Mouse (Mus musculus) frontal cortex, postnatal 10 days (tissue): Measurements from ENCODE around the gene Gm45902.

Experiments used
- DNase-seq, 2 experiments: peaks; one replicate each; pipeline ENCODE4 v3.0.0; 2022; ENCODE audit warnings: low spot score in 2 of 2, mixed read lengths in 1 of 2

Gm45902 gene

DNA sequence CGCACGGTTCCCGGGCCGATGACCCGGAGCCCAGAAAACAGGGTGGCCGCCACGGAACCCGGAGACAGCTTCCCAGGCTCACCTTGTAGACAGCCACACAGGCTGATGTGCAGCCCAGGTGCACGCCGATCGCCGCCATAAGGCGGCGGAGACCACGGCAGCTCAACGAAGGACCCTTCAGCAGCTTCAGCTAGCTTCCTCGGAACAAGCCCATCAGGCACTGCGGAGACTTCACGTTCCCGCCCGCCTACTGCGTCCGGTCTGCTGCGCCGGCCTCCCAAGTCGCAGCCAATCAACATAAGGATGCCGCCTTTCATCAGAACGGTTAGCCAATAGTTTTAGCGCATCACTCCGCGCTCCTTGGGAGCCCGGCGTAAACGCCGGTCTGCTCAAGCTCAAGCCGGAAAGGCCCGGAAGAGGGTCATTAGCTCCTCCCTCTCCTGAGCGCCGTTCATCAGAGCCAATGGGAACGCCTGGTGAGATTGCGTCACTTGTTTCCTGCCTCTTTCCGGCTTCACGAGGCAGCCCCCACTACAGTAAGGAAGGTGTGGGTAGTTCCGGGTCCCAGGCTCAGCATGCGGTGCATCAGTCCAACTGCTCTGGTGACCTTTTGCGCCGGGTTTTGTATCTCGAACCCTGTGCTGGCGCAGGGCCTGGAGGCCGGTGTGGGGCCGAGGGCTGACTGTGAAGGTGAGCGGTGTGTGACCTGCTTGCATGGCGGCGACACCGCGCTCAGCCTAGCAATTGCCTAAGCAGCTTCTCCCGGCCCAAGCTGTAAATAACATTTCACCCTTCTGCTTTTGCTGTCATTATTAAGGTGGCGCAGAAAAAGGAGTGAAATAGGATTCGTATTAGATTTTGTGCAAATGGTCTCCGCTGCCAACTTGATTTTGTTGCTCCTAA is at the start of gene Gm45902, which contains the start of the genes Hspa14 and Cdnf:
Gene Gm45902, minus strand, starts transcription at position 239 of the 903 bp plus-strand sequence.
Gene Hspa14, minus strand, starts transcription at position 263 of the 903 bp plus-strand sequence.
Gene Cdnf, plus strand, starts transcription at position 479 of the 903 bp plus-strand sequence.
- DNase-seq, result peak; percentile 96 to 97

DNA sequence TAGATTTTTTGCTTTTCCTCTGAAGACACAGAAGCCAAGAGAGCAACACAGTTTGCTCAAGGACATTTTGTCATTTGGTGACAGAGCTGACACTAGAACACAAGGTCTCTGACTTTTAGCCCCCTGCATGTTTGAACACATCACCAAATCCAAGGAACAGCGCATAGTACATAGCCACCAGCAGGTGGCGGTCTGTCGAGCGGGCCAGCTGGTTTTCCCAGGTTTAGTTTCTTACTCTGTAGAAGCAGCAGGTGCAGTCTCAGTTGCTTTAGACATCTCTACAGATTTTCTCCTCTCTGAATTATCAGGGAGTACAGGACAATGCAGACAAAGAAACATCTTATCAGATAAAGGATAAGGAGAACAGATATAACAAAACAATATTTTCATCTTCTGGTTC is 34.0 kb upstream of the Gm45902 start:
- peak in 1 of 2 experiments; percentile 40 for DNase-seq

DNA sequence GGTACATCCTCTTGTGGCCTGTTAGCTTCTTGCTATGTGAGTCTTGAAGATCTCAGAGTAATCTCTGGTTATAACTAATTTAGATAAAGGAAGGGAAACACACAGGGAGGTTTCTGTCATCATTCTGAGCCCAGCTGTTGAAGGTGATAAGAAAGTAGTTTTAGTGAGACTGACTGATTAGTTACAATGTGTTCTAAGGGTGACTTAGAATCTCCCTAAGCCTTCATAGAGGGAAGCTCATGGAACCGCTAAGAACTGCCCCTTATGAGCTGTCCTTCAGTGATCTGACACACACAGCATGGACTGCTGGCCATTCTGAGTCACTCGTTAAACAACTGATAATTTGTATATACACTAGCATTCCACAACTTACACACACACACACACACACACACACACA is 33.5 kb upstream of the Gm45902 start:
- no peak for DNase-seq

DNA sequence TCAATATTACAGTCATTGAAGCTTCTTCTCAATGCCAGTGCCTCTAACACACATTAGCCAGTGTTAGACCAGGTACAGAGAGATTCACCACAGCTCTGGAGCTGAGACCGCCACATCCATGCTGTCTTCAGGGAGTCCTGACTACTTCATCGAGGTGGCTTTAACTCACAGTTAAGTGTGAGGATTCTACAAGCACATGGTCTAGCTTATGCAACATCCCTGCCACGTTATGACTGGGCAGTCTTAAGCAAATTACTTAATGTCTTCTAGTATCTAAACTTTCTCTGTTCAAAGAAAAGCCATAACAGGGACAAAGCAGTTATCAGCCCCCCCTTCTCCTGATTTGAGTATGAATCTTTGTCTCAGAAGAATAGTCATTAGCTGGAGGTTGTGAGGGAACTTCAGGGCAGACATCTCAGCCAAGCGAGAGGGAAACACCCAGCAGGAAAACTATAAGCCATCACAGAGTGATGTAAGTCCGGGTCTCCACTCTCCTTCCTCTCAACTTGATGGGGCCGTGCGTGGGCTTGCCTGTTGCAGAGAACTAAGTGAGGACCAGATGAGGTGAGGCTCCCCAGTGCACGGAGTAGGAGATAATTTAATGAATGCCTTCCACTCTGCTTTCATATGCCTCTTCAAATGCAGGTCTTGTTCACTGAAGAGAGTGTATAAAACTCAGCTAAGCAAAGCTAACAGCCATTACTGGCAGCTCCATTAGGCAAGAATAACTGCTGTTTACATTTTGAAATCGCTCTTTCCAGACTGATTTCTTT is 28.9 kb upstream of the Gm45902 start:
- DNase-seq, result no peak

DNA sequence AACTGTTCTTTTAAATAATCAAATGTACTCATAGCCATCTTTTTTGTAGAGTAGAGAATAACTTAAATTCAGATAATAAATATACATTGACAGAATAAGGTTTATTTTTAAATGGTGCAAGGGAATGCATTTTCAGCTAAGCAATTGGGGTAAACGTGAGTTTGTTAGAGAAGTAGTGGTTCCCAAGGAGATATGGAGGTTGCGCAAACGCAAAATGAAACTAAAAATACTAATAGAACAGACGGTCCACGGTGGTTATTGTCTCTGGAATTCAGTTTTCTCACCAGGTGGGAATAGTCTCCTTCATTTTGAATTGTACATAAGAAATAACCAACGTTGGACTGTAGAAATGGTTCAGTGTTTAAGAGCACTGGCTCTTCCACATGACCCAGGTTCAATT is 13.7 kb upstream of the Gm45902 start:
- no peak for DNase-seq

DNA sequence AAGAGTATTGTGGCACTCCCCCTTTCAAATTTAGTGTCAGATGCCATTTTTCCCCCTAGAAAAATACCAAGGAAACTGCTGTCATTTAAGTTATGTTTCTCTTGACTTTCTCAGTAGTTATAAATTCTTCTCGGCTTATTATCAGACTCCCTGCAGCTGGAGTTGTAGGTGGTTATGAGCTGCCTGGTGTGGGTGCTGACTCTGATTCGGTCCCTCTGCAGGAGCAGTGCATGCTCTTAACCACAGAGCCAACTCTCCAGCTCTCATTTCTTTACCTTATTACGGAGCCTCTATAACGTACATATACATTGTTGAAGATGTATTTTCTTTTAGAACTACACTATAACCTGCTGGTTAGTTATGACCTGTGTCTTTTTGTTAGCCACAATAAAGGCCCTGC is 10.0 kb upstream of the Gm45902 start:
- no peak for DNase-seq

DNA sequence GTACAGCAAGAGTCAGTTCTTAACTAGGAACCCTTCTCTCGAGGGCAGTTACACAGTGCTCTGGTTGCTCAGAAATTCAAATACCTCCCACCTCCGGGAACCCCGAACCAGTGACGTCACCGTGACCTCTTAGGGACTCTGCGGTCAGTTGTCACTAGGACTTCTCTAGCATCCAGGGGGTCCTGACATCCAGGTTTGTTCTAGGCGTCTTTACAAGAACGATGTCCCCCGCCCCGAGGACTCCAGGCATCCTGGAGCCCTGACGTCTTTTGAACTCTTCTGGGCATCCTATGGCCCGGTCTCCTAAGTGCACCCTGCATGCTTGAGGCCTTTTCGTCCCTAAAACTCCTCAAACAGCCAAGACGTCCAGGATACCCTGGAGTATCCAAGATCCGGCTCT is 514 bp downstream of the Gm45902 start:
- peak in 1 of 2 experiments; percentile 23 for DNase-seq

DNA sequence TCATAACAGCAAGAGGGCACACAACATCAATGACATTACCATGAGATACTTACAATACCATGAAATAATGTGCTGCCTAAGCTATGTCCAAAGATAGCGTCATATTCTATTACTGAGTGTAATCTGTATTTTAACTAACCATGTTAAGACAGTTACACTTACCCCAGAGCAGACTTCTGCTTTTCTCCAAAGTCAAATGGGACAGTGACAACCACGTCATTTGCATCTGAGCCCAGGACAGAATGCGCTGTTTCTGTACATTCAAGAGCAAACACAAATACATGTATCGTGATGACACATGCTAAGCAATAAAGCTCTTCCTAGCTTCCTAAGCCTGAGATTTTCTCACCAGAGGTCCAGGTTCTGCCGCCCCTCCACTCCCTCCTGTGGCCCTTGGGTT is 11.7 kb downstream of the Gm45902 start:
- DNase-seq, result no peak

DNA sequence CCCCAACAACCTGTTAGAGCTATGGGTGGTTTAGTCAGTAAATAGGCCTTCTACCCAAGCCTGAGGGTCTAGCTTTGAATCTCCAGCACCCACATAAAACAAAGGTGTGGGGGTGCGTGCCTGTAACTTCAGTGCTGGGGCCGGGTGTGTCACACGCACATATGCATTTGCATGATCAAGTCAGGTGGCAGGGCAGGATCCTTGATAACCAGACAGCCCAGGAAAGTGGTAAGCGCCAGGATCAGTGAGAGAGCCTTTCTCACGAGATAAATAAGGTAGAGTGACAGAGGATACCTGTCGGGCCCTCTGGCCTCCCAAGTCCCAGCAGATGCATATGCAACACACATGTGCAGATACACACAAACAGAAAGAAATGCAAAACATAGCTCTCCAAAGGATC is 13.0 kb downstream of the Gm45902 start:
- DNase-seq, result no peak

DNA sequence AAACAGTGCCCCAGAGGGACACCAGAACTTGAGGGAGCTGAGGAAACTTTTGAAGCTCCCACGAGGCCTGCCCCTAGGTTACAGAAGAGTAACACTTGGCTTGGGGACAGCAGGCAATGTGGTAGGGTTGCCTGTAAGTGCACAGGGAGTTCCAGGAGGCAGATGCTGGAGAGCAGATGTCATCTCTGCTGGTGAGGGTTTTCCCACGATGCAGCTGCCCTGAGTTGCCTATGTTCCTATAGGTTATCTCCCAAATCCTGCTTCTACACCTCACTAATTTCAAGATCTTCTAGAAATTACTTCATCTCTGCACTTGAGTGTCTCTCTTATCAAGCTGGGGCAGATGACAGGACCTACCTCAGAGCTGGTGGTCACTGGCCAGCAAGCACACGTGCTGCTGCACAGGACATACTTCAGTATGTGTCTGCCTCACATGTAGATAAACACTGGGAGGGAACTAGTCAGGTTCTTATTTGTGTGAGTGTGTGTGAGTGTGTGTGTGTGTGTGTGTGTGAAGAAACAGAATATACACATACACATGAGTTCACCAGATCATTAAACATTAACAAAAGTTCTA is 18.7 kb downstream of the Gm45902 start:
- DNase-seq, result no peak

DNA sequence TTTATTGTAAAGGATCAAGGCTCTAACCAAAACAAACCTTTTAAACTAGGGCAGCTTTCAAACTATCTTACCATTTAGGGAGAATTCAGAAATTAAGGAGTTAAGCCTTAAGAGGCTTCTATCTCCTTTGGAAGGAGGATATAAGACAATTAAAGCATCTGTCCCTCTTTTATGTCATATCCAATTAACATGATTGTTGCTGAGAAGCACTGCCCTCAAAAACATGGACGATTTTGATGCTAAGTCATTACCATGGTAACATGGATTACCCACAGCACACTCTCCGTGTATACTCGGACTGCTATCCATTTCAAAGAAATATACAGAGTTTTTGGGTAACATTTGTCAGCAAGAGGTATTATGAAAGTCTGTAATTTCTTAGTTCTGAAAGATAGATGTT is 22.8 kb downstream of the Gm45902 start:
- no peak for DNase-seq

DNA sequence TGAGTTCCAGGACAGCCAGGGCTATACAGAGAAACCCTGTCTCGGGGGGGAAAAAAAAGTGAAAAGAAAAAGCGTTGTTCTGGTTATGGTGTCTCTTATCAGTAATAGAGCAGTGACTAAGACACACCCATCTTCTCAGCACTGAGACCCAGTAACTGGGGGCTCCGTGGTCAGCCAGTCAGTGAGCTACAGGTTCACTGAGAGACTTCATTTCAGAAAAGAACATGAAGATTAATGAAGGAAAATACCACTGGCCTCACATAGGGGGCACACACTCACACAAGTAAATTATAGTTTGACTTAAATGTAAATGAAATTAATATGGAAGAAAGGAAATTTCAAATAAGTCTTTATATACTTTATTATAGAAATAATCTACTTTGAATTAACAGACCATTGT is 32.4 kb downstream of the Gm45902 start:
- DNase-seq, result no peak

DNA sequence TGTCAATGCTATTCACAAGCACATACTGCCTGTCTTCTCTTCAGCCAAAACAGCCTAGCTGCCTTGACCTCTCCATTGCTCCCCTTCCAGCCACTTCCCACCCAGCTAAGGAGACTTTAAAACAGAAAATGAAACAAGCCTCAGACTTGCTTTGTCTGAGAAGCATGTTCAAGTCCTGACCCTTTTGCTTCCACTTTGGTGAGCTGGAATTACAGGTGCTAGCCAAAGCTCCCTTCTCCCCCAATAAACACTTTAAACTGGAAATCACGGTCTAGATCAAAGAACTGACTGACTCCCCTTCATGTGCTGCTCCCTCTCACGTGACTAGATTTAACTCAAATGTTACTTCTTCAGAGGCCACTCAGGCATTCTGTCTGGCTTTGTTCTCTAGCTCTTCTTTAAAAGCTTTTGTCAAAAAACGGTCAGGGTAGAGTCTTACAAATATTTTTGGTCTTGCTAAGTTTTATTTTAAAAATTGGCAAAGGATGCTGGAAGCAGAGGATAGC is 36.8 kb downstream of the Gm45902 start:
- no peak for DNase-seq

DNA sequence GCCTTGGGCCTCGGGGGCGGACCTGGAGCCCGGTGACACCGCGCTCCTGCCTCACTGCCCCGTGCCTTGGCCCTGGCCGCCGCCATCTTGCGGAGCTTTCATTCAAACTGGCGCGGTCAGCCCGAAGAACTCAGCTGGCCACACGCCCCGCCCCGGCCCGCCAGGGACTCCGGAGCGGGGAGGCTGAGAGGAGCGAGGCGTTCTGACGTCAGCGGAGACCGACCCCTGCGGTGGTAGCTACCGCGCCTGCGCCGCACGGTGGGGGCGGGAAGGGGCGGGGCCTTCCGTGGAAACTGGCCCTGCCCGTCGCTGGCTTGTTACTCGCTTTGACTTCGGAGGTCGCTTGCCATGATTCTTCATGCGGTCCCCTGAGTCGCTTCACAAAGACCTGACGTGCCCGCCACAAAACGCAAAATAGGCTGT is 37.7 kb downstream of the Gm45902 start, which contains the start of gene Suv39h2:
Gene Suv39h2, minus strand, starts transcription at position 171 of the 423 bp plus-strand sequence.
- peak; percentile 92 to 96 for DNase-seq

DNA sequence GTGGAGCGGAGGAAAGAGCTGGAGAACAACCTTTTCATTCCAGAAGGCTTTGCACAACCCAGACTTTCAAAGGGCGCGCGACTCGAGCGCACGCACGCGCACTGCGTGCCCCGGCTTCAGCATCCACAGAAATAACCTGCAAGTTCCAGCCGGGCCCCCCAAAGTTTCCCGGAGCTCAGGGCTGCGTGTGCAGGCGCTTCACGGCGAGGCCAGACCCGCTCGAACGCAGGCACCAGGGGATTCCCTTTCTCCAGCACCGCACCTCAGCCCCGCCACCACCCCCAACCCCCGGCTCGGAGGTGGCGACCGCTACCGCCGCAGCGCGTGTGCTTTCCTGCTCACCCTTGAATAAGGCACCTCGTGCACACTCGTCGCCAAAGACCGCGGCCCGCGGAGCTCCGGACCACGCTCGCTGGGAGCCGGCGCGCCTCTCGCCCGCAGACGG is 38.2 kb downstream of the Gm45902 start:
- DNase-seq, result peak; percentile 45 to 64

DNA sequence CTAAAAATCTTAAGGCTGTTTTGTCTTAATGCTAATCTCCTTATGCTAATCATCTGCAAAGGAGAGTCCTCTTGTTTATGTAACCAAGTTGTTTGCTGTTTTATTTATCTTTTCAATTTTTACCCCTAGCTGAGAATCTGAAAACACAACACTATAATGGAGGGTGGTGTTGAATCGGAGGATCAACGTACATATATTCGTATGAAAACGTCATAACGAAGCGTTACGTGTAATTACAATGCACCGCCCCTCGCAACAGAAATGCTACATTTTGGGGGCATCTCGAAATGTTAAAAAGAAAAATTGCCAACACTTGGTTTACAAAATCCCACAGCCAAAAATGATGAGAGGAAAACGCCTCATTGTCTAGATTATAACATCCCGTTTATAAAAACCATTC is 38.7 kb downstream of the Gm45902 start:
- DNase-seq, result no peak

DNA sequence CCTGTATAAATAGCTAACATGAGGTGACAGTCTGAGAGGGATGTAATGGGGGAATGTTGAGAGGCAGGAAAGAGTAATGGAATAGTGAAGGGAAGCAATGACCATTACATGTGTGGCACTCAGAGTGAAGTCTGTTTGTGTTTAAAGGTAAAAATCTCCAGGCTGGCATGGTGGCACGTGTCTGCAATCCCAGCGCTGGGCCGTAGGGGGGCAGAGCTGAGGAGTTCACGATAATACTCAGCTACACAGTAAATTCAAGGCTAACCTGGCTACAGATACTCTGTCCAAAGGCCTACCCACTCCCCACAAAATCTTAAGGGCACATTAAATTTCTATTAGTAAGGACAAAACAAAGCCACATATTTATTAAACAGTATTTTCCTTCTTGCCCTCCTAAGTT is 56.0 kb downstream of the Gm45902 start:
- DNase-seq, result no peak
